Mouse (Mus musculus) CH12F3 (cell line): Measurements from ENCODE around the gene Rad50.

Source experiments
- in situ Hi-C: fragments of 300-500 bp; cut with MboI; formaldehyde crosslinking; loops from 2 replicates; pipeline ENCODE4 v1.14.3; 2020; ENCODE audit warnings: low sequenced_read_pairs

Gene Rad50

DNA sequence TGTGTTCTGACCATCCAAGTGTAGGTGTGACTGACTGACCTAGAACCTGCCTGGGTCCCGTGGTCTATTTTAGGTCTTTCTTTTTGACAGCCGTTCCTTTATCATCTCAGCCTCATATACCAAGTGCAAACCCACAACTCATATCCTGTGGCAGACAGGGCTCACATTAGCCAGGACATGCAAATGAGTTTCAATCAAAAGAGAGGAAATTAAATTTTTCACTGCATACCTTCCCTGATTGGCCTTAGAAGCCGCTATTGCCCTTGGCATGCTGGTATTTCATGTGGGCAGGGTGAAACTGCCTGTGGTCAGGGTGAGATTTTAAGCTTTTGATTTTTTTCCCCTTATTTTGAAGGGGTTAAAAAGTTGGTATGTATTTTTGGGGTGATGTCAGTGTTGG lies 97.4 kb downstream of the Rad50 start:
- in situ Hi-C loops, result no loop called here

DNA sequence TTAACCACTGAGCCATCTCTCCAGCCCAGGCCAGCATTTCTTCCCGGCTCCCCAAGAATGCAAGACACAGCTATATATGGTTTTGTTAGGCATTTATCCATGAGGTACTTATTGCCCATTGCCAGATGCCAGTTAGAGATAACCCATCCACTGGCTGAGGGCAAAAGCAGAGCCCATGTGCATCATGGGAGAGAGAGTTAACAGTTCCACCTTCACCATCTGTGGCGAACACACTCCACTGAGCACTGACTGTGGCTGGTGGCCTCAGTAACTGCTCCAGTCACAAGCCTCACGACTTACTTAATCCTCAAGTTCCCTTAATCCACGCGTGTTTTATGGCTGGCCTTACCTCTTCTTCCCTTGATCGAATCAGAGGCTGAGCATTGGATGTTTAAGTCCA lies 97.9 kb downstream of the Rad50 start:
- in situ Hi-C loops, result no loop called here

- in situ Hi-C loops, result no loop called here
These were observed 101.5 kb downstream of the Rad50 start for GRCm38 (mm10) chr11:53605609-53606008.

DNA sequence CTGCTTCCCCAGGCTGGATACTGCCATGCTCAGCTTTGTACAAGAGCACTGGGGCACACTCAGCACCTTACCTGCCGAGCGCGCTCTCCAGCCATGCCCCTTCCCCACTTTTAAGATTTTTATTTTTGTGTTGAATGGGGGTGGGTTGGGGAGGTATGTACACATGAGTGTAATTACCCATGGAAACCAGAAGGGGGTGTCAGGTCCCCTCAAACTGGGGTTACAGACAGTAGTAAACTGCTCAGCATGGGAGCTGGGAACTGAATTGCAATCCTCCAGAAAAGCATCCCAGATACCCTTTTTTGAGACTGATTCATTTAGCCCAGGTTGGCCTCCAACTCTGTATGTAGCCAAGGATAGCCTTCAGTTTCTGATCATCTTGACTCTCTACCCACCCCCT lies 102.1 kb downstream of the Rad50 start:
- in situ Hi-C loops, result no loop called here
